Mouse (Mus musculus) Patski (cell line): ENCODE results near the gene Baz2a. TPM values are rescaled to one million over a fixed set of nuclear protein-coding genes. Genes with fewer than 3 reads are reported as not detected.
"Not testable (repeated sequence)": the region's sequence is repeated elsewhere in the genome, so short reads cannot be mapped to it uniquely, and the experiment has no call there.

Experiments used
- ATAC-seq: fragments of 100-300 bp; one replicate; pipeline ENCODE4 v1.8.0; 2021
- CTCF ChIA-PET: fragments of 350-600 bp; sonication (Branson Sonifier 250); formaldehyde crosslinking; loops from one replicate; lab custom pipeline; 2022; ENCODE audit warnings: inconsistent platforms; lab: Charles Lee
- POLR2A ChIA-PET: fragments of 350-600 bp; sonication (Branson Sonifier 250); formaldehyde crosslinking; loops from one replicate; lab custom pipeline; 2022; ENCODE audit warnings: antibody characterized with exemption, inconsistent platforms; lab: Charles Lee
- DNase-seq: peaks from one replicate; pipeline ENCODE4 v3.0.0-alpha.2; 2011; ENCODE audit warnings: low read depth, low spot score
- H3K27me3 ChIP-seq: fragments of 371-371 bp; one replicate; pipeline ENCODE4 v1.5.1; 2021
- CTCF ChIP-seq: fragments of 100-300 bp; IDR thresholded peaks from one replicate; pipeline ENCODE4 v1.5.1; 2021
- in situ Hi-C: fragments of 300-500 bp; cut with MboI; formaldehyde crosslinking; loops from 3 replicates; pipeline ENCODE4 v1.11.1; 2018; ENCODE audit warnings: low pct_unique_long_range_greater_than_20kb, mixed read lengths
- polyA plus RNA-seq: library from polyadenylated mRNA; unstranded; gene quantifications from one replicate; pipeline ENCODE4 v1.2.3, GENCODE M21; 2021

Gene Baz2a
- polyA plus RNA-seq, 1 experiment from 2014 or later, result 45.8 TPM

GRCm38 (mm10) chr10:128053001-128053400 lies 38.4 kb upstream of the Baz2a start:
- ATAC-seq (no peak), DNase-seq (no peak)
- H3K27me3 ChIP-seq, result no peaks in the 10 kb centered on the region
- in situ Hi-C loops, result no loop called here
- CTCF ChIA-PET, result interaction anchor here (1.9 to 3.5 kb wide), 2 partner anchors 9 to 14 kb away, joined by 7 to 16 read pairs; no protein-coding TSS in a partner anchor
- POLR2A ChIA-PET, result interaction anchor here (0.6 to 2.1 kb wide), 3 partner anchors 10 to 27 kb away, joined by 4 to 10 read pairs (median 6); partner anchors contain the start of gene Naca
- TF ChIP-seq CTCF, result no peak

GRCm38 (mm10) chr10:128058184-128058583 lies 33.2 kb upstream of the Baz2a start:
- no peak for TF ChIP-seq CTCF
- ChIA-PET POLR2A (interaction anchor here (1.0 kb wide), 2 partner anchors 13 to 136 kb away, joined by 3 to 4 read pairs; partner anchors contain the start of gene Gls2), CTCF (interaction anchor here (1.2 to 1.7 kb wide), 2 partner anchors 12 to 27 kb away, joined by 5 to 6 read pairs; no protein-coding TSS in a partner anchor)
- in situ Hi-C loops, result no loop called here
- ATAC-seq (no peak), DNase-seq (no peak)
- no peaks in the 10 kb centered on the region for H3K27me3 ChIP-seq

- H3K27me3 ChIP-seq, result no peaks in the 10 kb centered on the region
- ChIA-PET CTCF (no interaction called here), POLR2A (no interaction called here)
- DNase-seq, result no peak
- in situ Hi-C loops, result no loop called here
- TF ChIP-seq CTCF, result no peak
- peak; percentile 92 for ATAC-seq
These were observed 32.7 kb upstream of the Baz2a start, which contains the start of gene Ptges3 for GRCm38 (mm10) chr10:128058601-128059151. TSS of gene Ptges3 (plus strand) at chr10:128058954.

- no peak for DNase-seq
- POLR2A ChIA-PET, result no interaction called here
These were observed 32.0 kb upstream of the Baz2a start for GRCm38 (mm10) chr10:128059207-128059981.

GRCm38 (mm10) chr10:128061109-128061508 lies 30.3 kb upstream of the Baz2a start:
- TF ChIP-seq CTCF, result no peak
- no peaks in the 10 kb centered on the region for H3K27me3 ChIP-seq
- in situ Hi-C loops, result no loop called here
- ChIA-PET CTCF (no interaction called here), POLR2A (interaction anchor here (0.6 kb wide), 1 partner anchor 22 kb away, joined by 3 read pairs; the partner anchor contains the start of gene Atp5b)
- DNase-seq (no peak), ATAC-seq (no peak)

More at GRCm38 (mm10) chr10:128059207-128059981, 32.0 kb upstream of the Baz2a start:
- CTCF ChIA-PET, result no interaction called here
- ATAC-seq, result peak; percentile 50
- H3K27me3 ChIP-seq, result no peaks in the 10 kb centered on the region
- in situ Hi-C loops, result no loop called here
- TF ChIP-seq CTCF, result no peak

GRCm38 (mm10) chr10:128062221-128062989 lies 29.0 kb upstream of the Baz2a start:
- no peaks in the 10 kb centered on the region for H3K27me3 ChIP-seq
- TF ChIP-seq CTCF, result no peak
- in situ Hi-C loops, result no loop called here
- POLR2A ChIA-PET, result no interaction called here
- DNase-seq (no peak), ATAC-seq (no peak)
- CTCF ChIA-PET, result no interaction called here

GRCm38 (mm10) chr10:128066072-128066471 lies 25.3 kb upstream of the Baz2a start:
- no peak for TF ChIP-seq CTCF
- ChIA-PET CTCF (no interaction called here), POLR2A (no interaction called here)
- ATAC-seq, result no peak
- in situ Hi-C loops, result no loop called here
- no peak for DNase-seq
- H3K27me3 ChIP-seq, result no peaks in the 10 kb centered on the region

GRCm38 (mm10) chr10:128069201-128069600 lies 22.2 kb upstream of the Baz2a start:
- CTCF ChIA-PET, result interaction anchor here (0.8 to 1.1 kb wide), 2 partner anchors 10 to 27 kb away, joined by 3 read pairs; no protein-coding TSS in a partner anchor
- TF ChIP-seq CTCF, result no peak
- in situ Hi-C loops, result no loop called here
- no peak for DNase-seq
- ATAC-seq, result no peak
- H3K27me3 ChIP-seq, result no peaks in the 10 kb centered on the region
- POLR2A ChIA-PET, result interaction anchor here (0.7 kb wide), 1 partner anchor 14 kb away, joined by 3 read pairs; no protein-coding TSS in a partner anchor

GRCm38 (mm10) chr10:128070432-128070831 lies 20.9 kb upstream of the Baz2a start:
- DNase-seq, POLR2A ChIA-PET, in situ Hi-C loops, ATAC-seq, H3K27me3 ChIP-seq: not testable (repeated sequence)
- TF ChIP-seq CTCF, result peak; percentile 48
- CTCF ChIA-PET, result interaction anchor here (1.0 kb wide), 1 partner anchor 20 kb away, joined by 3 read pairs; no protein-coding TSS in a partner anchor

- in situ Hi-C loops, DNase-seq, ATAC-seq, H3K27me3 ChIP-seq: not testable (repeated sequence)
- CTCF ChIA-PET, result interaction anchor here (2.3 kb wide), 1 partner anchor 14 kb away, joined by 8 read pairs; no protein-coding TSS in a partner anchor
- POLR2A ChIA-PET, result interaction anchor here (0.7 kb wide), 1 partner anchor 1750 kb away, joined by 3 read pairs; no protein-coding TSS in a partner anchor
These were observed 13.1 kb upstream of the Baz2a start for GRCm38 (mm10) chr10:128078269-128078668.
